Mouse (Mus musculus): Measurements from ENCODE around the gene Gcnt7.

Gene Gcnt7

DNA sequence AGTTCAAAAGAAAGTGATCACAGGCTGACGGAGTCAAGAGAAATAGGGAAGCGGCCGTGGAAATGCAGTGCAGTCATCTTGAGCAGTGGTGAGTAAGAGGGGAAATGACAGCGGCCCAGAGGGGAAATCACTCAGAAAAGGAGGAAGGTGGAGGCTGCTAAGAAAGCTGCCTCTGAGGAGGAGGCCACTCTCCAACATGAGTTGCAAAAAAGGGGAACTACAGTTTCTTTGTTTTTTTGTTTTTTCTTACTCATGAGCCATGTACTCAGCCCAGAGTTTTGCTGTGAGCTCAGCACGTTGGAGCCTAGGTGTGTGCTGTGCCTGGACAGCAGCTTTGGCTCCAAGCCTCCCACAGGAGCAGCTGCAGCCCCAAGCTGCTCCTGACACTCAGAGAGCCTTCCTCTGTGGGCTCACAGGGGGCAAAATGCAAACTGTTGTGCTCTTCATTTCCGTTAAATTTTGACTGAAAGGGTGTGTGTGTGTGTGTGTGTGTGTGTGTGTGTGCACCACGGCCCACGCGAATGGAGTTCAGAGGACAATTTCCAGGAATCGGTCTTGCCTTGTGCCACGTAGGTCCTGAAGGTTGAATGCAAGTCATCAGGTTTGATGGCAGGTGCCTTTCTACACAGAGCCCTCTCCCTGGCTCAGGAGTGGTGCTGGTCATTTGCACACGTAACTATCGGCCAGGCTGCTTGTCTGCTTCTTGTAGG, 57.1 kb downstream of the Gcnt7 start:
- no peak for DNase-seq

Measured in cerebellum, adult 11-12 months (tissue).